Mouse (Mus musculus) neural tube, embryonic 11.5 days (tissue): Measurements from ENCODE around the gene Mok. TPM values are rescaled to one million over a fixed set of nuclear protein-coding genes. Genes with fewer than 3 reads are reported as not detected.
A peak's percentile ranks its signal among the peaks of the same experiment; 100 is the strongest.

Experiments
- ATAC-seq: fragments of 200-750 bp; cut with Nextera tagmentation; 2 replicates; pipeline ENCODE4 v1.8.0; 2017; ENCODE audit warnings: moderate number of reproducible peaks, mild to moderate bottlenecking, moderate TSS enrichment, moderate library complexity; ENCODE audit not compliant: insufficient read depth, low FRiP score, low TSS enrichment
- DNase-seq: peaks from one replicate; pipeline ENCODE4 v3.0.0-alpha.2; 2015; ENCODE audit warnings: low spot score
- H3K27ac ChIP-seq: fragments of 300-500 bp; sonication (generic); 2 replicates; pipeline ENCODE4 v1.5.1; 2014; ENCODE audit warnings: low read depth, mild to moderate bottlenecking, low read length
- H3K27me3 ChIP-seq: fragments of 300-500 bp; sonication (generic); 2 replicates; pipeline ENCODE4 v1.6.1; 2014; ENCODE audit warnings: mild to moderate bottlenecking, low read length, mixed read lengths; ENCODE audit not compliant: control insufficient read depth, insufficient read depth
- H3K36me3 ChIP-seq: fragments of 300-500 bp; sonication (generic); 2 replicates; pipeline ENCODE4 v1.6.1; 2014; ENCODE audit warnings: mild to moderate bottlenecking, low read length, moderate library complexity, mixed read lengths; ENCODE audit not compliant: control insufficient read depth, insufficient read depth
- H3K4me1 ChIP-seq: fragments of 300-500 bp; sonication (generic); 2 replicates; pipeline ENCODE4 v1.6.1; 2014; ENCODE audit warnings: low read length, mixed read lengths; ENCODE audit not compliant: control insufficient read depth, insufficient read depth
- H3K4me2 ChIP-seq: fragments of 300-500 bp; sonication (generic); 2 replicates; pipeline ENCODE4 v1.6.1; 2014; ENCODE audit warnings: low read depth, mild to moderate bottlenecking, moderate library complexity
- H3K4me3 ChIP-seq: fragments of 300-500 bp; sonication (generic); 2 replicates; pipeline ENCODE4 v1.5.1; 2014; ENCODE audit warnings: low read depth, low read length
- H3K9ac ChIP-seq: fragments of 300-500 bp; sonication (generic); 2 replicates; pipeline ENCODE4 v1.6.1; 2014; ENCODE audit warnings: mild to moderate bottlenecking, low read length
- H3K9me3 ChIP-seq: fragments of 300-500 bp; sonication (generic); 2 replicates; pipeline ENCODE4 v1.6.1; 2016; ENCODE audit warnings: low read length; ENCODE audit not compliant: control insufficient read depth
- WGBS: fragments of 180-500 bp; shearing (Covaris S2); extraction: QIAGEN DNeasy Blood & Tissue Kit; methylation state at CpG from one replicate; pipeline ENCODE4 v1.1.7; 2014; 5-methylcytosine and 5-hydroxymethylcytosine counted together
- polyA plus RNA-seq: library from polyadenylated mRNA; unstranded; fragments of >200 nt; fragmentation: Nextera tagmentation; extraction: Ambion mirVana; gene quantifications from 2 replicates; pipeline ENCODE4 v1.2.1, GENCODE M21; 2014

Gene Mok
- polyA plus RNA-seq, 1 experiment from 2014 or later, result 11.3 TPM

GRCm38 (mm10) chr12:110806301-110806970, 34.3 kb downstream of the Mok start:
- DNase-seq (no peak), ATAC-seq (no peak)
- H3K4me1 ChIP-seq, result no peaks in the 10 kb centered on the region; the same call in 1 of the 2 replicates
- H3K9ac ChIP-seq, result no peak overlapping the region
- no peak overlapping the region for H3K4me2 ChIP-seq
- 78% methylated on average over 3 of the region's 3 CpGs for WGBS
- no peaks in the 10 kb centered on the region for H3K27me3 ChIP-seq
- H3K9me3 ChIP-seq, result no peaks in the 10 kb centered on the region
- H3K36me3 ChIP-seq, result no peaks in the 10 kb centered on the region
- H3K27ac ChIP-seq, result no peak overlapping the region
- H3K4me3 ChIP-seq, result no peak overlapping the region

- Histone ChIP-seq H3K9ac (no peak overlapping the region), H3K27me3 (no peaks in the 10 kb centered on the region), H3K4me1 (no peaks in the 10 kb centered on the region; the same call in 1 of the 2 replicates), H3K27ac (no peak overlapping the region), H3K4me3 (no peak overlapping the region), H3K4me2 (no peak overlapping the region), H3K36me3 (no peaks in the 10 kb centered on the region), H3K9me3 (no peaks in the 10 kb centered on the region)
- 47% methylated on average over 10 of the region's 10 CpGs for WGBS
- DNase-seq (peak; percentile 42), ATAC-seq (no peak)
Measured at GRCm38 (mm10) chr12:110804261-110804660, 36.5 kb downstream of the Mok start.

GRCm38 (mm10) chr12:110802674-110803297, 38.0 kb downstream of the Mok start:
- Histone ChIP-seq H3K4me3 (no peak overlapping the region), H3K36me3 (no peaks in the 10 kb centered on the region), H3K27ac (no peak overlapping the region), H3K27me3 (no peaks in the 10 kb centered on the region), H3K4me2 (no peak overlapping the region), H3K9me3 (no peaks in the 10 kb centered on the region), H3K4me1 (no peaks in the 10 kb centered on the region; the same call in 1 of the 2 replicates), H3K9ac (no peak overlapping the region; the same call in 1 of the 2 replicates)
- ATAC-seq, result no peak
- no peak for DNase-seq
- 89% methylated on average over 5 of the region's 5 CpGs for WGBS

GRCm38 (mm10) chr12:110801876-110802464, 38.8 kb downstream of the Mok start:
- Histone ChIP-seq H3K4me1 (no peaks in the 10 kb centered on the region; the same call in 1 of the 2 replicates), H3K4me3 (no peak overlapping the region), H3K36me3 (no peaks in the 10 kb centered on the region), H3K9me3 (no peaks in the 10 kb centered on the region), H3K27me3 (no peaks in the 10 kb centered on the region), H3K4me2 (no peak overlapping the region), H3K9ac (no peak overlapping the region), H3K27ac (no peak overlapping the region)
- DNase-seq (no peak), ATAC-seq (no peak)
- 81% methylated on average over 10 of the region's 10 CpGs for WGBS

- no peak overlapping the region for H3K9ac ChIP-seq
- no peaks in the 10 kb centered on the region; the same call in 1 of the 2 replicates for H3K4me1 ChIP-seq
- WGBS, result 93% methylated on average over 4 of the region's 4 CpGs
- no peak for ATAC-seq
- H3K9me3 ChIP-seq, result no peaks in the 10 kb centered on the region
- H3K27ac ChIP-seq, result no peak overlapping the region
- no peak for DNase-seq
- no peaks in the 10 kb centered on the region for H3K36me3 ChIP-seq
- H3K27me3 ChIP-seq, result no peaks in the 10 kb centered on the region
- H3K4me2 ChIP-seq, result no peak overlapping the region
- H3K4me3 ChIP-seq, result no peak overlapping the region
Measured at GRCm38 (mm10) chr12:110799226-110799625, 41.5 kb downstream of the Mok start.

- no peak for DNase-seq
- no peak overlapping the region for H3K27ac ChIP-seq
- no peak overlapping the region for H3K9ac ChIP-seq
Measured at GRCm38 (mm10) chr12:110797842-110798431, 42.8 kb downstream of the Mok start.

GRCm38 (mm10) chr12:110797202-110797601, 43.5 kb downstream of the Mok start:
- Histone ChIP-seq H3K9me3 (no peaks in the 10 kb centered on the region), H3K27ac (no peak overlapping the region), H3K27me3 (no peaks in the 10 kb centered on the region), H3K4me3 (no peak overlapping the region), H3K4me2 (no peak overlapping the region), H3K9ac (no peak overlapping the region), H3K4me1 (no peaks in the 10 kb centered on the region), H3K36me3 (no peaks in the 10 kb centered on the region)
- ATAC-seq, result no peak
- WGBS, result 91% methylated on average over 6 of the region's 6 CpGs
- no peak for DNase-seq

More at GRCm38 (mm10) chr12:110797842-110798431, 42.8 kb downstream of the Mok start:
- H3K4me1 ChIP-seq, result no peaks in the 10 kb centered on the region
- no peaks in the 10 kb centered on the region for H3K36me3 ChIP-seq
- H3K27me3 ChIP-seq, result no peaks in the 10 kb centered on the region
- no peak overlapping the region for H3K4me3 ChIP-seq
- WGBS, result 92% methylated on average over 10 of the region's 10 CpGs
- H3K9me3 ChIP-seq, result no peaks in the 10 kb centered on the region
- H3K4me2 ChIP-seq, result no peak overlapping the region
- no peak for ATAC-seq

GRCm38 (mm10) chr12:110796748-110797147, 44.0 kb downstream of the Mok start:
- Histone ChIP-seq H3K9ac (no peak overlapping the region), H3K27me3 (no peaks in the 10 kb centered on the region), H3K4me3 (no peak overlapping the region), H3K36me3 (no peaks in the 10 kb centered on the region), H3K4me1 (no peaks in the 10 kb centered on the region), H3K27ac (no peak overlapping the region), H3K9me3 (no peaks in the 10 kb centered on the region), H3K4me2 (no peak overlapping the region)
- no peak for DNase-seq
- no peak for ATAC-seq
- 84% methylated on average over 6 of the region's 6 CpGs for WGBS
